Mouse (Mus musculus) CH12.LX (cell line): Measurements from ENCODE around the gene Herc6.

ENCODE experiments used
- CTCF ChIP-seq, 2 experiments: IDR thresholded peaks in 1 of 2; conservative IDR thresholded peaks in 1 of 2; 2 replicates each; pipeline ENCODE4 v1.5.1; 2011 to 2012; ENCODE audit warnings: low read depth in 2 of 2, low read length in 2 of 2, improper control_type of control experiment in 1 of 2, inconsistent platforms in 1 of 2, mild to moderate bottlenecking in 1 of 2, moderate library complexity in 1 of 2
- E2F4 ChIP-seq: IDR thresholded peaks from 2 replicates; pipeline ENCODE4 v1.6.1; 2011; ENCODE audit warnings: low read depth, low read length, improper control_type of control experiment; ENCODE audit not compliant: insufficient replicate concordance
- GABPA ChIP-seq: IDR thresholded peaks from 2 replicates; pipeline ENCODE4 v1.6.1; 2012; ENCODE audit warnings: low read depth, low read length, improper control_type of control experiment, inconsistent platforms; ENCODE audit not compliant: insufficient replicate concordance
- MAFK ChIP-seq: IDR thresholded peaks from 2 replicates; pipeline ENCODE4 v1.6.1; 2011; ENCODE audit warnings: low read length, improper control_type of control experiment; ENCODE audit not compliant: insufficient replicate concordance
- MAX ChIP-seq: IDR thresholded peaks from 2 replicates; pipeline ENCODE4 v1.6.1; 2011; ENCODE audit warnings: low read length, improper control_type of control experiment
- MXI1 ChIP-seq: IDR thresholded peaks from 2 replicates; pipeline ENCODE4 v1.6.1; 2011; ENCODE audit warnings: mild to moderate bottlenecking, low read depth, low read length, improper control_type of control experiment
- POLR2A ChIP-seq: IDR thresholded peaks from 2 replicates; pipeline ENCODE4 v1.6.1; 2011; ENCODE audit warnings: low read depth, mild to moderate bottlenecking, improper control_type of control experiment, low read length
- RAD21 ChIP-seq: IDR thresholded peaks from 2 replicates; pipeline ENCODE4 v1.6.1; 2011; ENCODE audit warnings: low read depth, mild to moderate bottlenecking, low read length, improper control_type of control experiment, moderate library complexity
- USF1 ChIP-seq: IDR thresholded peaks from 2 replicates; pipeline ENCODE4 v1.6.1; 2014; ENCODE audit warnings: low read depth, mild to moderate bottlenecking, inconsistent platforms, low read length, improper control_type of control experiment
- ZMIZ1 ChIP-seq: IDR thresholded peaks from 2 replicates; pipeline ENCODE4 v1.6.1; 2012; ENCODE audit warnings: low read depth, mild to moderate bottlenecking, inconsistent platforms, low read length, improper control_type of control experiment

DNA sequence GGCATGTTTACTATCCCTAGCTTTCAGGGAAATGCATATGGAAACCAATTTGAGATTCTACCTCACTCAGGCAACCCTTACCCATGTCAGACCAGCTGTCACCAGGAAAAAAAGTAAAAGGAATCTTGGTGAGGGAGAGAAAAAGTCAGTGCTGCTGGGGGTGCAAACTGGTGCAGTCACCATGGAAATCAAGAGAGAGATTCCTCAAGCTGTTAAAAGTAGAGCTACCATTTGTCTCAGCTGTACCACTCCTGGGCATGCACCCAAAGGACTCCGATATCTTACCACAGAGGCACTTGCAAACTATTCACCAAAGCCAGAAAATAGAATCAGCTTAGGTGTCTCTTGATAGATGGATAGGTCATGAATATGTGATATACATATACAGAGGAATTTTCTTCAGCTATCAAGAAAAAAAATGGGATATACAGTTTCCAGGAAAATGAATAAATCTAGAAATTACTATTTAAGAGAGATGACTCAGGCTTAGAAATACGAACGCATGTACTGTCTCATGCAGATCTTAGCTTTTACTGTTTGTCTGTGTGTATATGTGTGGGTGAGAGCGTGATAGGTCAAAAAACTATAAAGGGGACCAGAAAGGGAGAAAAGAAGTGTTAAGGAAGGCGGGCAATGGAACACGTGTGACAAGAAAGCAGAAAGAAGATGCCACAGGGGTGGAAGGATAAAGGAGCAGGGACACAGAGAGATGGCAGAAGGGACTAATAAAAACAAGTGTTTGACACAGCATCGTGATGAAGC lies 24.9 kb downstream of the Herc6 start:
- TF ChIP-seq POLR2A (no peak), ZMIZ1 (no peak), MXI1 (no peak), USF1 (no peak), E2F4 (no peak), MAX (no peak), RAD21 (no peak), MAFK (no peak), CTCF (conservative IDR thresholded peaks at IDR 0.05 in 1 of 2, IDR thresholded peaks at IDR 0.05 in 1 of 2; ENCODE audit: low read depth in 2 of 2, low read length in 2 of 2) (no peak), GABPA (no peak)
